Mouse (Mus musculus): Measurements from ENCODE around the gene Prss12.
A peak's percentile ranks its signal among the peaks of the same experiment; 100 is the strongest.
"Not testable (repeated sequence)": the region's sequence is repeated elsewhere in the genome, so short reads cannot be mapped to it uniquely, and the experiment has no call there.

Prss12 gene

GRCm38 (mm10) chr3:123462264-123462663 is 15.6 kb downstream of the Prss12 start:
- no peak for DNase-seq (ENCODE audit: low read depth in 2 of 2, low spot score in 2 of 2)

GRCm38 (mm10) chr3:123476833-123477232 is 30.1 kb downstream of the Prss12 start:
- DNase-seq (ENCODE audit: low read depth in 2 of 2, low spot score in 2 of 2) = no peak

- DNase-seq (ENCODE audit: low read depth in 2 of 2, low spot score in 2 of 2) = no peak
Measured at GRCm38 (mm10) chr3:123481266-123481665, 34.6 kb downstream of the Prss12 start.

GRCm38 (mm10) chr3:123491814-123492213 is 45.1 kb downstream of the Prss12 start:
- DNase-seq (ENCODE audit: low read depth in 2 of 2, low spot score in 2 of 2) = no peak

- no peak for DNase-seq (ENCODE audit: low read depth in 2 of 2, low spot score in 2 of 2)
Measured at GRCm38 (mm10) chr3:123493163-123493562, 46.5 kb downstream of the Prss12 start.

- DNase-seq (ENCODE audit: low read depth in 2 of 2, low spot score in 2 of 2) = no peak
Measured at GRCm38 (mm10) chr3:123495088-123495487, 48.4 kb downstream of the Prss12 start.

GRCm38 (mm10) chr3:123498787-123499186 is 52.1 kb downstream of the Prss12 start:
- no peak for DNase-seq (ENCODE audit: low read depth in 2 of 2, low spot score in 2 of 2)

- not testable (repeated sequence) for DNase-seq (ENCODE audit: low read depth in 2 of 2, low spot score in 2 of 2)
Measured at GRCm38 (mm10) chr3:123501798-123502197, 55.1 kb downstream of the Prss12 start.

GRCm38 (mm10) chr3:123503943-123504342 is 57.2 kb downstream of the Prss12 start:
- no peak for DNase-seq (ENCODE audit: low read depth in 2 of 2, low spot score in 2 of 2)

- DNase-seq (ENCODE audit: low read depth in 2 of 2, low spot score in 2 of 2) = no peak
Measured at GRCm38 (mm10) chr3:123504783-123505182, 58.1 kb downstream of the Prss12 start.

GRCm38 (mm10) chr3:123505778-123506667 is 59.3 kb downstream of the Prss12 start:
- DNase-seq (ENCODE audit: low read depth in 2 of 2, low spot score in 2 of 2) = peak; percentile 21 to 24

GRCm38 (mm10) chr3:123506699-123507662 is 60.3 kb downstream of the Prss12 start:
- DNase-seq (ENCODE audit: low read depth in 2 of 2, low spot score in 2 of 2) = peak; percentile 14 to 30

- no peak for DNase-seq (ENCODE audit: low read depth in 2 of 2, low spot score in 2 of 2)
Measured at GRCm38 (mm10) chr3:123507663-123508055, 60.9 kb downstream of the Prss12 start.

- peak; percentile 99 for DNase-seq (ENCODE audit: low read depth in 2 of 2, low spot score in 2 of 2)
Measured at GRCm38 (mm10) chr3:123508056-123508674, 61.5 kb downstream of the Prss12 start.

GRCm38 (mm10) chr3:123508675-123509376 is 62.1 kb downstream of the Prss12 start:
- no peak for DNase-seq (ENCODE audit: low read depth in 2 of 2, low spot score in 2 of 2)

- no peak for DNase-seq (ENCODE audit: low read depth in 2 of 2, low spot score in 2 of 2)
Measured at GRCm38 (mm10) chr3:123511818-123512217, 65.1 kb downstream of the Prss12 start.

- no peak for DNase-seq (ENCODE audit: low read depth in 2 of 2, low spot score in 2 of 2)
Measured at GRCm38 (mm10) chr3:123514886-123515285, 68.2 kb downstream of the Prss12 start.

- peak; percentile 36 to 53 for DNase-seq (ENCODE audit: low read depth in 2 of 2, low spot score in 2 of 2)
Measured at GRCm38 (mm10) chr3:123515600-123516359, 69.1 kb downstream of the Prss12 start.

- no peak for DNase-seq (ENCODE audit: low read depth in 2 of 2, low spot score in 2 of 2)
Measured at GRCm38 (mm10) chr3:123516784-123517183, 70.1 kb downstream of the Prss12 start.

All from CD8-positive naive resting alpha-beta T cell, adult 2 months (primary cell).